Mouse (Mus musculus): ENCODE results near the gene Ogfod1. TPM values are rescaled to one million over a fixed set of nuclear protein-coding genes. Genes with fewer than 3 reads are reported as not detected.

Ogfod1 gene
- total RNA-seq, 2 experiments from 2014 or later, result 8.4 to 17.2 TPM

DNA sequence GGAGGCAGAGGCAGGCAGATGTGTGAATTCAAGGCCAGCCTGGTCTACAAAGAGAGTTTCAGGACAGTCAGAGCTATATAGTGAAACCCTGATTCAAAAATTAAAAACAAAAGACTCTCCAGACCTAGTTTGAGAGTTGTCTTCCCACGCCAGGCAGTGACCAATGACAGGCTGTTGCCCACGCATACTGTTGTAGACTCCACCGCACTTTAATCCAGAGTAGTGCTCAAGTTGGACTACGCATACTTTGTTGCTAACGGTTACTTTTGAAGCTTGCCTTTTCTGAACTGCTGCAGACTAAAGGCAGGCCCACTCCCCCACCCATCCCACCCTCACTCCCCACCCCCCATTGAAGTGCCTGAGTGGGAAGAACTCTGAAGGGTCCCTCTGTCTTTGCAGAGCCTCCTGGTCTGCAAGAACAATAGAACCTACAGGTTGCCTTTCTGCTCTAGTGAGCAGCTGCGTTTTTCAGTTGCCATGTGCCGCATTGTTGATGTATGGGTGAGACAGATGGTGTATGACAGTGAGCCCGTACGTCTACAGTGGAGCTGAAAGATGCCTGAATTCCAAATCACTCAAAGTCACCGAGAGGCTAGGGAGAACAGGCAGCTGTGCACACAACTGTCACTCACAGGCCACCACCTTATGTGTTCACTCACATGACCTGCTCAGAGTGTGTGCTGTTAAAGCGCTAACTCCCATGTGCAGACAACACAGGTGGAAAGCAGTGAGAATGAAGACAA is 29.3 kb downstream of the Ogfod1 start:
- no peak for ATAC-seq (replicated peaks; ENCODE audit: low FRiP score, low TSS enrichment, poor library complexity, severe bottlenecking)

GRCm38 (mm10) chr8:94068793-94069192 is 31.8 kb downstream of the Ogfod1 start:
- ATAC-seq (replicated peaks; ENCODE audit: low FRiP score, low TSS enrichment, poor library complexity, severe bottlenecking), result no peak

DNA sequence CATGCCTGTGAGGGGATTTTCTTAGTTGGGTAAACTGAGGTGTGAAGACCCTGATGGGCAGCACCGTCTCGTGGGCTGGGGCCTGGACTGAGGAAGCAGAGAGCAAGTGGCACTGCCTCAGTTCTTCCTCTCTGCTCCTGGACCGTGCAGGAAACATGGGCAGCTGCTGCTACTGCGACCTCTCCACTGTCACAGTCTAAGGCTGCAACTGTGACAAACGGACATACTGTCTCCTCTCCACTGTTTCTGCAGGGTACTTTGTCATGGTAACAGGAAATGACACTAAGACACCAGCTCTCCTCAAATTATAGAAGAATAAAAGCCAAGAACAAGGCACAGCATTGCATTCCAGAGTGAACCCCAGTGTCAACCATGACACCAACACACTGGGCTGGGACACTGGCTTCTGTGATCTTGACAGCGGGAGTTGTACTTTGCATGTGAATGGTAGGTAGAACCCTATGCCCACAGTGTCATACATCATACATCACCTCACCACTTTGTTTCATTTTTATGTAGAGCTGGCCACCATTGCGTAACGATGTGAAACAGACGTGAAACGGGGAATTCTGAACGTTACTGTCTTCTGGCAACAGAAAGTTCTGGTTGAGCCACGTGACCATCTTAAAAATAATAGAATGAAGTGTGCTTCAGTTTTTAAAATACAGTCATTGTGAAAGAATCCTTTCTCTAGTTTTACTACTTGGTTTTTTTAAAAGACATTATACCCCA is 39.6 kb downstream of the Ogfod1 start:
- no peak for ATAC-seq (replicated peaks; ENCODE audit: low FRiP score, low TSS enrichment, poor library complexity, severe bottlenecking)

GRCm38 (mm10) chr8:94087964-94088363 is 51.0 kb downstream of the Ogfod1 start:
- ATAC-seq (replicated peaks; ENCODE audit: low FRiP score, low TSS enrichment, poor library complexity, severe bottlenecking), result no peak

DNA sequence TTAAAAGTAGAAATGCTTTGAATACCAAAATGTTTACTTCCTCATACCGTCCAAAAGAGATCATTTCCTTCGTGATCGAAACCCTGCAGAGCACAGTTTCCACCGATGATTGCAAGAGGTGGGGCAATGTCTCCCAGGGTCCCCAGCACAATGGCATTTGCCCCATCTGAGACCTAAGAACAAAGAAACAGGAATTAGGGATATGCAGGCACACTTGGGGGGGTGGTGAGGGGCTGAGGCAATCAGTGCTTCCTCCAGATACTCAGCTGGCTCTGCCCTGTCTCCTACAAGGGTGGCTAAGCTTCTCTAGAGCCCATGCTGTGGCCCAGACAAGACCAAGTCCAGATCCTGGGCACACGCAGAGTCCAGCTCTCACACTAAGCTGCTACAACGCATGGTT is 52.7 kb downstream of the Ogfod1 start:
- ATAC-seq (replicated peaks; ENCODE audit: low FRiP score, low TSS enrichment, poor library complexity, severe bottlenecking), result no peak

- no peak for ATAC-seq (replicated peaks; ENCODE audit: low FRiP score, low TSS enrichment, poor library complexity, severe bottlenecking)
Measured at GRCm38 (mm10) chr8:94092848-94093247, 55.9 kb downstream of the Ogfod1 start.

DNA sequence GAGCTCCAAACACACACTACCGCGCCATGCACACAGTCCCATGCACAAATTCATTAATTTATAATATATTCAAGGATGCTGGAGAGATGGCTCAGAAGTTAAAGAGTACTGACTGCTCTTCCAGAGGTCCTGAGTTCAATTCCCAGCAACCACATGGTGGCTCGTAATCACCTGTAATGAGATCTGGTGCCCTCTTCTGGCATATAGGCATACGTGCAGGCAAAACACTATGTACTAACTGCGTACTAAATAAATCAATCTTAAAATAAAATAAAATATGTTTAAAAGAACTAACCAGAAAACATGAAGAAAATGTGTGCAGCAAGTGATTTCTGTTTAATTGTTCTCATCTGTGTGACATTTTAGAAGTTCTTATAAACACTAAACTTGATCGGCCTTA is 57.3 kb downstream of the Ogfod1 start:
- ATAC-seq (replicated peaks; ENCODE audit: low FRiP score, low TSS enrichment, poor library complexity, severe bottlenecking), result no peak

DNA sequence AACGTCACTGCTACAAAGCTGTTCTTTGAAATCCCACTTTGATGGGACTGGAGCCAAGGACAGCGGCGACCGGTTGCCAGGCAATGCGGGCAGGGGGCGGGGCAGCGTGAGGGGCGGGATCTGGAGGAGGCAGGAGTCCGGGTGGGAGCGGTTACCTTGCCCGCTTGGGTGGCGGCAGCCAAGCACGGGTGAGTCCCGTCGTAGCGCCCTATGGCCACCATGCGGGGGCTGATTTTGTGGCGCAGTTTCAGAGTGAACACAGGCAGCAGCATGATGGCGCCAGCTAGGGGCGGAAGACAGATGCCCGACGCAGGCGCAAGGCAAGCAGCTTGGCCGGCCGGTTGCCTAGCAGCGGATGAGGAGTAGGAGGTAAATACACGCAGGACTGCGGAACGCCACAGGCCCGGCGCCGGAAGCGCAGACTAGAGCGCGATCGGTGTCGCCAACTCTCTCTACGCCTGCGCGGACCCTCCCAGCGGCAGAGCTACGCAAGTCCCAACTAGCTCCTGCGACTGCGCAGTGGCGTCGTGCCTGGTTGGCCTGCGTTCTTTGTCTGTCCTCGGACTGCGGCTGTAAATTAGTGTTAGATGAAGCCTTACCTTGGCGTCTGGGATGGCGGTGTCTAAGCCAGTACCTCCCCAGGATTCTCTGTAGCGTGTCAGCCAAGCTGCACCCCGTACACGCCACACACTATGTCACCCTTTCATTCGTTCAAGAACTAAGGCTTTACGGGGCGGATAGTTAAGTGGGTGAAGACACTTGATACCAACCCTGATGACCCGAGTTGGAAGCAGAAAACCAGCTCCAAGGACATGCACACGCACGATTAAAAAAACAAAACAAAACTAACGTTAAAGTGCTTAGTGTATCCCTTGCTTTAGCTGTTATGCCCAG is 61.3 kb downstream of the Ogfod1 start, which contains the start of gene Bbs2:
TSS of gene Bbs2 (minus strand) at position 848 of the 894 bp plus-strand sequence.
- ATAC-seq (replicated peaks; ENCODE audit: low FRiP score, low TSS enrichment, poor library complexity, severe bottlenecking), result peak; percentile 98

DNA sequence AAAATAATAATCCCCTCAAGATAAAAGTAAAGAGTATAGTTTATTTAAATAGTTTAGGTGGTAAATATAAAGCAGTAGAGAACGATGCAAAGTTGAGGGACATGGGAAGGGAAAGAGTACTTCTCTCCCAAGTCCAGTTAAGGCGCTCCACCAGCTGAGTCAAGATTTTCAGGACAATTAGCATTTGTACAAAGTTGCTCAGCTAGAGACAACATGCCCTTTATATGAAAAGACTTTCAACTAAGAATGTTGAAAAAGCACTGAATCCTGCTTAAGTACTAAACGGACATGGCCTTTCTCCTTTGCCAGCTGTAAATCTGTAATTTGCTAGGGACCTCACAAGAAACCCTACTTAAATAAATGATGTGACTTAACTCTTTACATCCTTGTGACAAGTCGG is 62.0 kb downstream of the Ogfod1 start:
- no peak for ATAC-seq (replicated peaks; ENCODE audit: low FRiP score, low TSS enrichment, poor library complexity, severe bottlenecking)

DNA sequence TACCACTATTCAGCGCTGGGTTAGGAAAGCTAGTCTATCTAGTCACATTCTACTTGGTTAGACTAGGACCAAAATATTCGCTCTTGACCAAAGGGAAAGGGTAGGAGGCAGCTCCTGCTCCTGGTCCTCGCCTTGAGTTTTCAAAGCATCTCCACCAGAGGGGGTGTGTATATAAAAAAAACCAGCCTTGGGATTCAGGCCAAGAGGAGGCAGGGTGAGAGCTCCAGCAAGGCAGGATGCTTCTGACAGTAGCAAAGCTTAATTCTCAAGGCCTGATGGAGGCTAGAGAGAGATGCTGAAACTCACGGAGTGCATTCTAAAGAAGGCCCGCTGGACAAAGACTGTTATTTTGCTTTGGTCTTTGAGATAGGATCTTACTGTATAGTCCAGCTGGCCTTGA is 67.1 kb downstream of the Ogfod1 start:
- ATAC-seq (replicated peaks; ENCODE audit: low FRiP score, low TSS enrichment, poor library complexity, severe bottlenecking), result 0 out of 2 replicates have a peak, but pooled peaks have one; percentile 45

DNA sequence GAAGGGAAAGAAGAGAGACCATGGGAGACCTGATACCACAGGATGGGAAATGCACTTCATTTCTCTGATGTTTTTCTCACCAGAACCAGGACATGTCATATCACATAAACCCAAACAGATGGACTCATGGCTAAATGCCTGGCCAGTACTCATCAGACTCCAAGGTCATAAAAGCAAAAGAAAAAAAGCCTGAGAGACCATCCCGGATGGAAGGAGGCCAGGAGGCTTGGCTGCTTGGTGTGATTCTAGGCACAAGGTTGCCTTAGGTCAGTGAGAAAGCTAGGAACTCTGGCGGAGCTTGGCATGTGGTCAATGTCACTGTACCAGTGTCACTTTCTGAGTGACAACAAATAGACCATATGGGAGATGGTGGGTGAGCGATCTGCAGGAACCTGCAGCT is 70.9 kb downstream of the Ogfod1 start:
- ATAC-seq (replicated peaks; ENCODE audit: low FRiP score, low TSS enrichment, poor library complexity, severe bottlenecking), result no peak

GRCm38 (mm10) chr8:94109396-94109795 is 72.4 kb downstream of the Ogfod1 start:
- peak; percentile 86 for ATAC-seq (replicated peaks; ENCODE audit: low FRiP score, low TSS enrichment, poor library complexity, severe bottlenecking)

- no peak for ATAC-seq (replicated peaks; ENCODE audit: low FRiP score, low TSS enrichment, poor library complexity, severe bottlenecking)
Measured at GRCm38 (mm10) chr8:94109835-94110234, 72.8 kb downstream of the Ogfod1 start.

- peak; percentile 82 for ATAC-seq (replicated peaks; ENCODE audit: low FRiP score, low TSS enrichment, poor library complexity, severe bottlenecking)
Measured at GRCm38 (mm10) chr8:94110526-94111177, 73.7 kb downstream of the Ogfod1 start.

DNA sequence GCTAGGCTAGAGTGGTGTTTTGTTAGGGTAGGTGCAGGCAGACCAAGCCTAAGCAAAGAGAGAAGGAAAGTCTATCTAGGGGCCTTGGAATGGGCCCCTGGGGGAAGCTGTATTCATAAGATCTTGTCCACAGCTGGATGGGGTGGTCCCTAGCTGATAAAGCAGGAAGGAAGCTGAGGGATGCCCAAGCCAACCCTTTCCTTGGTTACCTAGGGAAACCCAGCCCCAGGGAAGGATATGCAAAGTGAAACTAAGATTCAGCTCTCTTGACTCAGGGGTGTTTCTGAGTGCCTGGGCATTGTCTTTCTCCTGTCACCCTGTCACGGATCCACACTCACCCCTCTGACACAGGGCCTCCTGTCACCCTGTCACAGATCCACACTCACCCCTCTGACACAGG is 76.4 kb downstream of the Ogfod1 start:
- ATAC-seq (replicated peaks; ENCODE audit: low FRiP score, low TSS enrichment, poor library complexity, severe bottlenecking), result no peak

GRCm38 (mm10) chr8:94113972-94114371 is 77.0 kb downstream of the Ogfod1 start:
- no peak for ATAC-seq (replicated peaks; ENCODE audit: low FRiP score, low TSS enrichment, poor library complexity, severe bottlenecking)

Measured in megakaryocyte-erythroid progenitor cell, adult 5-6 weeks (primary cell).